9 mouse cellular contexts compared by ENCODE assay signal in the genomic region with DNA sequence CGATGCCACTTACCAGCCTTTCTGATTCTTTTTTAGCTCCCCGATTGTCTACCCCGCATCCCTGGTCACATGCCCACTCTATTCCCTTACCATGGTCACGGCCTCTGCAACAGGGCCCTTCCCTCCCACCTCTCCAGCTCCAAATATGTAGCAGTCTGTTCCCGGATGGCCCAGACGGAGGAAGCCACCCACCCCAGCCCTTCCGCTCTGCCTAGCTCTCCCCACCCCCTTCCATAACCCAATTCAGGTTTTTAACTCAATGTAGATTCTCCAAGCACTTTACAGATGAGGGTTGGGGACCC. TPM values are rescaled to one million over a fixed set of nuclear protein-coding genes. Genes with fewer than 3 reads are reported as not detected.
DNase-seq lines count a peak whose midpoint lies in the region; ATAC-seq and TF ChIP-seq lines count a peak whose summit lies in the region.
"Had no signal": no experiment of that assay in that cellular context is flagged by ENCODE, and none has a peak within 500 bp of the region (broad histone marks: within the 10 kb centered on the region; RNA-seq: fewer than 3 reads in every experiment).

No protein-coding gene starts in this region.

- no peaks in the 10 kb centered on the region for H3K27me3 ChIP-seq in embryonic facial prominence, embryonic 14.5 days (replicated peaks; ENCODE audit: control insufficient read depth, insufficient read depth, low read length)
- no peaks in the 10 kb centered on the region for H3K27me3 ChIP-seq in hindbrain, postnatal 0 days (ENCODE audit: insufficient read depth, low read length)

- no peaks in the 10 kb centered on the region for H3K9me3 ChIP-seq in embryonic facial prominence, embryonic 14.5 days (ENCODE audit: control insufficient read depth, low read length)
- no peaks in the 10 kb centered on the region for H3K9me3 ChIP-seq in hindbrain, postnatal 0 days (ENCODE audit: low read length)

- peak; percentile 48 for DNase-seq in adrenal gland, postnatal 10 days
- no peak for DNase-seq in adrenal gland, adult 8-10 months
- DNase-seq in embryonic facial prominence, embryonic 14.5 days (ENCODE audit: low spot score), result no peak
- no peak for DNase-seq in hindbrain, postnatal 0 days (ENCODE audit: low spot score)
- DNase-seq in lung, postnatal 14 days, result peak; percentile 58
- DNase-seq in right cerebral cortex, postnatal 4 days, result no peak
- no peak for DNase-seq in urinary bladder, postnatal 36 days (ENCODE audit: low spot score in 2 of 2)

- no peak for TF ChIP-seq CTCF in hindbrain, postnatal 0 days (IDR thresholded peaks at IDR 0.05; ENCODE audit: low read depth)

- H3K36me3 ChIP-seq in embryonic facial prominence, embryonic 14.5 days (ENCODE audit: control insufficient read depth, insufficient read depth, low read length), result peaks cover 58% of the 10 kb centered on the region
- peaks cover 40% of the 10 kb centered on the region for H3K36me3 ChIP-seq in hindbrain, postnatal 0 days (ENCODE audit: insufficient read depth, low read length)

- ATAC-seq in embryonic facial prominence, embryonic 14.5 days (ENCODE audit: low read depth), result no peak
- ATAC-seq in hindbrain, postnatal 0 days, result no peak
- ATAC-seq in erythroid progenitor cell, adult 5-6 weeks (replicated peaks; ENCODE audit: low FRiP score, poor library complexity, severe bottlenecking), result no peak

- H3K27ac ChIP-seq in embryonic facial prominence, embryonic 14.5 days (replicated peaks; ENCODE audit: low read depth, low read length), result no peak overlapping the region; the same call in 1 of the 2 replicates
- peak overlapping the region; percentile 96 for H3K27ac ChIP-seq in hindbrain, postnatal 0 days
- H3K27ac ChIP-seq: liver, embryonic 14.5 days had no signal

- no peak overlapping the region for H3K4me2 ChIP-seq in embryonic facial prominence, embryonic 14.5 days (ENCODE audit: low read depth, low read length)
- no peak overlapping the region for H3K4me2 ChIP-seq in hindbrain, postnatal 0 days (ENCODE audit: low read depth, low read length)

- H3K9ac ChIP-seq in embryonic facial prominence, embryonic 14.5 days (ENCODE audit: low read depth, low read length), result 0 out of 2 replicates have a peak overlapping the region, but pooled peaks have one; percentile 31
- no peak overlapping the region; the same call in 1 of the 2 replicates for H3K9ac ChIP-seq in hindbrain, postnatal 0 days (replicated peaks; ENCODE audit: low read length)
- H3K9ac ChIP-seq: liver, embryonic 14.5 days had no signal

- no peak overlapping the region for H3K4me3 ChIP-seq in embryonic facial prominence, embryonic 14.5 days (ENCODE audit: low read depth, low read length)
- no peak overlapping the region for H3K4me3 ChIP-seq in hindbrain, postnatal 0 days (ENCODE audit: low read length)

- peaks cover 51% of the 10 kb centered on the region for H3K4me1 ChIP-seq in embryonic facial prominence, embryonic 14.5 days (ENCODE audit: control insufficient read depth, insufficient read depth, low read length)
- peaks cover 30% of the 10 kb centered on the region for H3K4me1 ChIP-seq in hindbrain, postnatal 0 days (ENCODE audit: insufficient read depth, low read length)

- WGBS in embryonic facial prominence, embryonic 14.5 days, result 60% methylated on average over 7 of the region's 7 CpGs
- WGBS in hindbrain, postnatal 0 days, result 43% methylated on average over 7 of the region's 7 CpGs

RNA-seq across cellular contexts. Expression of a gene that starts 8.6 kb away (rescaled TPM):
- 100 to 1,000 TPM; 106 to 127 TPM for total RNA-seq in adrenal gland, postnatal 10 days (2021)
- 100 to 1,000 TPM in 1 of 4 experiments, 10 to 100 TPM in 3; 56.4 to 145 (median 90.1) TPM for total RNA-seq in adrenal gland, adult 8-10 months (2022)
- polyA plus RNA-seq in embryonic facial prominence, embryonic 14.5 days (2014; fragmentation: Nextera tagmentation; extraction: Ambion mirVana), result 34.2 and 37.0 TPM in 2 replicates
- total RNA-seq in hindbrain, postnatal 0 days (2014; rRNA removed), result 146 and 172 TPM in 2 replicates
- 14.7 and 15.8 TPM in 2 replicates for polyA plus RNA-seq in hindbrain, postnatal 0 days (2015; fragmentation: Nextera tagmentation; extraction: Ambion mirVana)
- 20.1 and 23.8 TPM in 2 replicates for total RNA-seq in erythroid progenitor cell, adult 5-6 weeks (2015; ENCODE audit: low replicate concordance)
- total RNA-seq in erythroid progenitor cell, adult 5-6 weeks (2017; ENCODE audit: low replicate concordance), result 12.5 and 18.2 TPM in 2 replicates

RNA-seq across cellular contexts. Expression of a gene that starts 9.1 kb away (rescaled TPM):
- total RNA-seq in adrenal gland, postnatal 10 days (2021), result 100 to 1,000 TPM; 102 to 168 TPM
- total RNA-seq in adrenal gland, adult 8-10 months (2022), result 100 to 1,000 TPM in 3 of 4 experiments, 10 to 100 TPM in 1; 44.2 to 234 (median 162) TPM
- 59.7 and 88.3 TPM in 2 replicates for polyA plus RNA-seq in embryonic facial prominence, embryonic 14.5 days (2014; fragmentation: Nextera tagmentation; extraction: Ambion mirVana)
- 257 and 261 TPM in 2 replicates for total RNA-seq in hindbrain, postnatal 0 days (2014; rRNA removed)
- polyA plus RNA-seq in hindbrain, postnatal 0 days (2015; fragmentation: Nextera tagmentation; extraction: Ambion mirVana), result 730 and 732 TPM in 2 replicates
- total RNA-seq in erythroid progenitor cell, adult 5-6 weeks (2015; ENCODE audit: low replicate concordance), result 10.1 and 19.7 TPM in 2 replicates
- total RNA-seq in erythroid progenitor cell, adult 5-6 weeks (2017; ENCODE audit: low replicate concordance), result 33.5 and 39.6 TPM in 2 replicates

RNA-seq across cellular contexts. Expression of a gene that starts 16.0 kb away (rescaled TPM):
- total RNA-seq in adrenal gland, postnatal 10 days (2021), result 1 to 10 TPM; 6.4 to 7.7 TPM
- total RNA-seq in adrenal gland, adult 8-10 months (2022), result 10 to 100 TPM; 18.1 to 22.1 (median 21.7) TPM
- polyA plus RNA-seq in embryonic facial prominence, embryonic 14.5 days (2014; fragmentation: Nextera tagmentation; extraction: Ambion mirVana), result 11.0 and 13.1 TPM in 2 replicates
- total RNA-seq in hindbrain, postnatal 0 days (2014; rRNA removed), result 2.6 and 3.2 TPM in 2 replicates
- polyA plus RNA-seq in hindbrain, postnatal 0 days (2015; fragmentation: Nextera tagmentation; extraction: Ambion mirVana), result 4.3 and 4.4 TPM in 2 replicates
- not detected in 2 replicates for total RNA-seq in erythroid progenitor cell, adult 5-6 weeks (2015; ENCODE audit: low replicate concordance)
- total RNA-seq in erythroid progenitor cell, adult 5-6 weeks (2017; ENCODE audit: low replicate concordance), result not detected in 2 replicates

RNA-seq across cellular contexts. Expression of a gene that starts 16.1 kb away (rescaled TPM):
- 10 to 100 TPM; 41.6 to 65.6 TPM for total RNA-seq in adrenal gland, postnatal 10 days (2021)
- 10 to 100 TPM; 58.4 to 92.4 (median 81.9) TPM for total RNA-seq in adrenal gland, adult 8-10 months (2022)
- polyA plus RNA-seq in embryonic facial prominence, embryonic 14.5 days (2014; fragmentation: Nextera tagmentation; extraction: Ambion mirVana), result 7.3 and 9.0 TPM in 2 replicates
- total RNA-seq in hindbrain, postnatal 0 days (2014; rRNA removed), result 270 and 288 TPM in 2 replicates
- polyA plus RNA-seq in hindbrain, postnatal 0 days (2015; fragmentation: Nextera tagmentation; extraction: Ambion mirVana), result 95.5 and 106 TPM in 2 replicates
- total RNA-seq in erythroid progenitor cell, adult 5-6 weeks (2015; ENCODE audit: low replicate concordance), result not detected in 2 replicates
- not detected in 2 replicates for total RNA-seq in erythroid progenitor cell, adult 5-6 weeks (2017; ENCODE audit: low replicate concordance)

RNA-seq across cellular contexts. Expression of a gene that starts 18.3 kb away (rescaled TPM):
- total RNA-seq in adrenal gland, postnatal 10 days (2021), result 100 to 1,000 TPM; 982 to 996 TPM
- total RNA-seq in adrenal gland, adult 8-10 months (2022), result 100 to 1,000 TPM; 380 to 452 (median 425) TPM
- polyA plus RNA-seq in embryonic facial prominence, embryonic 14.5 days (2014; fragmentation: Nextera tagmentation; extraction: Ambion mirVana), result 474 and 475 TPM in 2 replicates
- 273 and 303 TPM in 2 replicates for total RNA-seq in hindbrain, postnatal 0 days (2014; rRNA removed)
- polyA plus RNA-seq in hindbrain, postnatal 0 days (2015; fragmentation: Nextera tagmentation; extraction: Ambion mirVana), result 733 and 736 TPM in 2 replicates
- 89.3 and 94.8 TPM in 2 replicates for total RNA-seq in erythroid progenitor cell, adult 5-6 weeks (2015; ENCODE audit: low replicate concordance)
- 19.4 and 39.9 TPM in 2 replicates for total RNA-seq in erythroid progenitor cell, adult 5-6 weeks (2017; ENCODE audit: low replicate concordance)

Comparison
In these comparisons a context has a peak if more than half of its experiments do, and no peak if none do; other contexts are left out.
1. DNase-seq: peak in adrenal gland, postnatal 10 days (single experiment) and lung, postnatal 14 days (single experiment); none in adrenal gland, adult 8-10 months (single experiment), embryonic facial prominence, embryonic 14.5 days (single experiment), hindbrain, postnatal 0 days (single experiment), right cerebral cortex, postnatal 4 days (single experiment) and urinary bladder, postnatal 36 days (0 of 2).